Mouse (Mus musculus) heart, embryonic 10.5 days (tissue): Measurements from ENCODE around the gene Mars. TPM values are rescaled to one million over a fixed set of nuclear protein-coding genes. Genes with fewer than 3 reads are reported as not detected.
A peak's percentile ranks its signal among the peaks of the same experiment; 100 is the strongest.

Source experiments
- DNase-seq: peaks from one replicate; pipeline ENCODE4 v3.0.0-alpha.2; 2017; ENCODE audit warnings: low spot score
- H3K27ac ChIP-seq: fragments of 300-500 bp; sonication (generic); 2 replicates; pipeline ENCODE4 v1.5.1; 2016; ENCODE audit warnings: mild to moderate bottlenecking
- H3K27me3 ChIP-seq: fragments of 300-500 bp; sonication (generic); 2 replicates; pipeline ENCODE4 v1.6.1; 2016; ENCODE audit warnings: mild to moderate bottlenecking; ENCODE audit not compliant: poor library complexity, insufficient read depth, severe bottlenecking
- H3K36me3 ChIP-seq: fragments of 300-500 bp; sonication (generic); 2 replicates; pipeline ENCODE4 v1.6.1; 2016; ENCODE audit warnings: mild to moderate bottlenecking, moderate library complexity
- H3K4me1 ChIP-seq: fragments of 300-500 bp; sonication (generic); 2 replicates; pipeline ENCODE4 v1.6.1; 2016; ENCODE audit warnings: mild to moderate bottlenecking
- H3K4me3 ChIP-seq: fragments of 300-500 bp; sonication (generic); 2 replicates; pipeline ENCODE4 v1.5.1; 2016; ENCODE audit warnings: mild to moderate bottlenecking, moderate library complexity
- H3K9me3 ChIP-seq: fragments of 300-500 bp; sonication (generic); 2 replicates; pipeline ENCODE4 v1.6.1; 2016; ENCODE audit warnings: mild to moderate bottlenecking, moderate library complexity
- WGBS: fragments of 180-500 bp; shearing (Covaris S2); methylation state at CpG from one replicate; pipeline ENCODE4 v1.1.7; 2016; 5-methylcytosine and 5-hydroxymethylcytosine counted together
- polyA plus RNA-seq: library from polyadenylated mRNA; unstranded; fragments of >200 nt; fragmentation: Nextera tagmentation; extraction: Ambion mirVana; gene quantifications from 2 replicates; pipeline ENCODE4 v1.2.1, GENCODE M21; 2016

The Mars gene
- polyA plus RNA-seq, 1 experiment from 2014 or later, result 140 TPM

DNA sequence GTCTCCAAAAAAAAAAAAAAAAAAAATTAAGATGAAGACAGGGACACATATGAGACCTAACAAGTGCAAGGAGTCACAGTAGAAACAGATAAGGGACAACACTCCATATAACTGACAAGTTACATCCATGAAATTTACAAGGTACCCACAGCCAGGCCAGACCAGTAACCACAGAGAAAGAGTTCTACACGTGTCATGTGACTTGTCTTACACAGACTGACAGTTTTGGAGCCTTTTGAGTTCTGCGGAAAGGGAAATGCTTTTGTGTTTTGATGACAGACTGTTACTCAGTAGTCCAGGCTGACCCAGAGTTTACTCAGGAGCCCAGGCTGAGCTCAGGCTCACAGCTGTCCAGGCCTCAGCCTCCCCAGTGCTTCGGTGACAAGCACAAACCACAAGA is 31.4 kb upstream of the Mars start:
- H3K27me3 ChIP-seq, result peaks cover 28% of the 10 kb centered on the region
- no peak overlapping the region for H3K4me3 ChIP-seq
- WGBS, result 69% methylated on average over 3 of the region's 3 CpGs
- H3K4me1 ChIP-seq, result peaks cover 37% of the 10 kb centered on the region
- no peak overlapping the region for H3K27ac ChIP-seq
- no peaks in the 10 kb centered on the region for H3K36me3 ChIP-seq
- no peaks in the 10 kb centered on the region for H3K9me3 ChIP-seq
- DNase-seq, result no peak

DNA sequence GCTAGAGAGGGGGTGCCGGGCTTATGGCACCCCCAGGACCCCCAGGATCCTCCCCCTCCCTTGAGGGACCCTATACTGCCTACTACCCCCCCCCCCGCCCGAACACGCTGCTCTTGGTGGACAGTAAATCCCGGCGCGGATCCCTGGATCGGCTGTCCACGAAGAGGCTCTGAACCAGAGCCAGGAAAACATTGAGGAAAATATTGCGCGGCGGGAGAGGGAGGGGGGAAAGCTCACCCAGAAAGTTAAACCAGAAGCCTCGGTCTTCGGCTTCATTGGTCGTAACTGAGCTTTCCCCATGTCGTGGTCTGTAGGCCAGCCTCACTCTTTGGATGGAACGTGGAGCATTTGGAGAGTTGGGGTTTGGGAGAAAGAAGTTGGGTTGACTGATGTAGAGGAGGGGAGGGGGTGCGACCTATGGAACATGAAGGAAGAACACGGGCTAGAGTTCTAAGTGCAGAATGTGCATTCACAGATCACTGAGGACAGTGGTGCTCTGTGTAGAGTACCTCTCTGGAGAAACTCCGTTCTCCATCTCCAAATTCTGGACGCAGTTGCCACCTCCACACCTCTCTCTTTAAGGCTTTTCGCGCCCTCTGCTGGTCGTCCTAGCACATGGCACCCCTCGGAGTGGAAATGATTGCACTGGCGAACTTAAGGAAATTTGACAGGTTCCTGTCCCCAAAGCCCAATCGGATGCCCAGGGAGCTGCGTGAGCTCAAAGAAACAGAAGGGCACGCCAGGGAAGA is 30.5 kb upstream of the Mars start, which contains the start of gene Gli1:
TSS of gene Gli1 (minus strand) at position 84 of the 749 bp plus-strand sequence.
- Histone ChIP-seq H3K27me3 (peaks cover 37% of the 10 kb centered on the region), H3K4me1 (peaks cover 37% of the 10 kb centered on the region)
- WGBS, result under 1% methylated on average over 29 of the region's 29 CpGs

DNA sequence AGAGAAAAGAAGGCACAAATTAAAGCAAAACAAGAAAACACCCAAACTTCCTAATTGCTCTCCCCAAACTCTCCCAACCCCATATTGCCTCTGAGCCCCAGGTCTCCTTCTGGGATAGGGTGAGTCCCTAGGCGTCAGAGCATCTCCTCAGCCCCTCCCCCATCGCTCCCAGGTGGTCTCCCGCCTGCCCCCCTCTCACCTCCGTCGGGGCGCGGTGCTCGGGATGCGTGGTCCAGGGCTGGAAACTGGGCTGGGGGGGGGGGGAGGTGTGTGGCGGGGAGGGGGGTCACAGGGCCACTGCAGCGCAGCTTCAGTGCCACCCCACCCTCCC is 29.7 kb upstream of the Mars start:
- Histone ChIP-seq H3K27me3 (peaks cover 45% of the 10 kb centered on the region), H3K27ac (peak overlapping the region; percentile 79), H3K4me1 (peaks cover 37% of the 10 kb centered on the region), H3K36me3 (no peaks in the 10 kb centered on the region), H3K4me3 (peak overlapping the region; percentile 65), H3K9me3 (no peaks in the 10 kb centered on the region)
- no peak for DNase-seq
- 0% methylated on average over 9 of the region's 11 CpGs for WGBS

More for the DNA sequence above, 30.5 kb upstream of the Mars start, which contains the start of gene Gli1:
- peak within 1 kb of the TSS; percentile 79 for H3K27ac ChIP-seq
- peak within 1 kb of the TSS; percentile 65 for H3K4me3 ChIP-seq
- H3K9me3 ChIP-seq, result no peaks in the 10 kb centered on the region
- DNase-seq, result peak; percentile 89
- no peaks in the 10 kb centered on the region for H3K36me3 ChIP-seq

DNA sequence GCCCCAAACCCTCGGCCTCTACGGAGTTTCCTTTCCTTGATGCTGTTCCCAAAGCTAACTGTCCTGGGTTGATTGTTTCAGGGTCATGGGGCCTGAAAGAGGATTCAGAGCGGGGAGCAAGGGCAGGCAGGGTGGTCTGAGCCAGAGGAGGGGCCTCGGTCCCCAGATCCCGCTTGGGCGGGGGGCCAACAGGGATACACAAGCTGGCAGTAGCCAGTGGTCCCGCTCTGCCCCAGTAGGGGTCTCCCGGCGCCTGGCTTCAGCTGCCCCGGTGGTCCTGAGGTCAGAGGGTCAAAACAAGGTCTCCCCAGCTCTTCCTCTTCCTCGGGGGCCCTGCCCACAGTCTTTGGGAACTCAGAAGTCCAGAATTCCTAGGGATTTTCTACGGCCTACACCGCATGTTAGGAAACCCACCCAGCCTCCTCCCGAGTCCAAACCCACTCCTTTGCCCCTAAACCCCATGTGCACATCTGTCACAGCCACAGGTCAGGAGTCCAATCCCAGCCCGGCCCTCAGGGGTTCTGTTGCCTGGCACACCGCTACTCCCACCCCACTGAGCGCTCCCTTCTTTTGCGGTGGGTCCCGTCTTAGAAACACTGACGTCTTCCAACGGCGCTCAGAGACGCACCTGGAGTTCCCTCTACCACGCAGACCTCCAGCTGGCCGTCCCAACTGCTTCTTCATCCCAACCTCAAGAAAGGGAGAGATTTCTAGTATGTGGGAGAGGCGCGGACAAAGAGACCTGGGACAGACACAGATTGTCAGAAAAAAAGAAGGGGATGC is 29.2 kb upstream of the Mars start:
- Histone ChIP-seq H3K4me1 (peaks cover 37% of the 10 kb centered on the region), H3K27ac (peak overlapping the region; percentile 79), H3K9me3 (no peaks in the 10 kb centered on the region), H3K4me3 (peak overlapping the region; percentile 65), H3K27me3 (peaks cover 46% of the 10 kb centered on the region), H3K36me3 (no peaks in the 10 kb centered on the region)
- DNase-seq, result no peak
- WGBS, result 1% methylated on average over 27 of the region's 27 CpGs

DNA sequence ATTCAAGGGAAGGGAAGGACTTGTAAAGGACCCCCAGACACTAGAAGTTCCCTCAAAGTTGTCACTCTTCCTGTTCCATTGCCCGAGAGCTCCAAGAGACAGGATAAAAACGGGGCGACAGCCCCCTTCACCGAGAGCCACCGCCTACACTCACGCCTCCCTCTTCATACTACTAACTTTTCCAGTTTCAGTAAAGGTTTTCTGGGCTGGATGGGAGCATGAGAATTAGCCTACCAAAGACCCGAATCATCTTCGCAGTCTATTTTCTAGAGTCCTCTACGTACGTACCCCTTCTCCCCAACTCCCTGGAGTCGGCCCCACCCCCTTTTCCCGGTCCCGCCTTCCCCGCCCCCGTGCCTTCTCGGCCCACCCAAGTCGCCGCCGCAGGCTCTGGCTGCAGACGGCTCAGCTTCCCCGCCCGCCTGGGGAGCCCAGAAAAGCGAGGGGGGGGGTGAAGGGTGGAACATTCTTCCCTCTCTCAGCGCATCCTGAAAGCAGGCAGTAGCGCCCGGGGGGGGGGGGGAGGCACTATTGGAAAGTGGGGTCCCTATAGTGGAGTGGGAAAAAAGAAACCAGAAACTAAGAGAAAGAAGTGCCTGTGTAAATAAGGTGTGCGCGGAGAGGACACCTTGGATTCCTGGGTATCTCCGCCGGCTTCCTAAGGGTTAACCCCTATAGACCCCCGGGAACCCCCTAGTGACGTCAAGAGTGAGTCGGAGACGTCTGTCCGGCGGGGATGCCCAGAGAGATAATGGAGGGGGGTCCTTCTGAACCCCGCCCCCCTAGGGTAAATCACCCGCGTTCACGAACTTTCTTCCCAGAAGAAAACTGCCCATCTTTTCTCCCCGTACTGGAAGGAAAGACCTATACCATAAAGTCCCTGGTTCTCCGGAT is 28.3 kb upstream of the Mars start:
- Histone ChIP-seq H3K4me1 (peaks cover 37% of the 10 kb centered on the region), H3K4me3 (peak overlapping the region; percentile 65), H3K9me3 (no peaks in the 10 kb centered on the region), H3K36me3 (no peaks in the 10 kb centered on the region), H3K27ac (peak overlapping the region; percentile 79), H3K27me3 (peaks cover 46% of the 10 kb centered on the region)
- WGBS, result under 1% methylated on average over 41 of the region's 42 CpGs
- DNase-seq, result no peak

DNA sequence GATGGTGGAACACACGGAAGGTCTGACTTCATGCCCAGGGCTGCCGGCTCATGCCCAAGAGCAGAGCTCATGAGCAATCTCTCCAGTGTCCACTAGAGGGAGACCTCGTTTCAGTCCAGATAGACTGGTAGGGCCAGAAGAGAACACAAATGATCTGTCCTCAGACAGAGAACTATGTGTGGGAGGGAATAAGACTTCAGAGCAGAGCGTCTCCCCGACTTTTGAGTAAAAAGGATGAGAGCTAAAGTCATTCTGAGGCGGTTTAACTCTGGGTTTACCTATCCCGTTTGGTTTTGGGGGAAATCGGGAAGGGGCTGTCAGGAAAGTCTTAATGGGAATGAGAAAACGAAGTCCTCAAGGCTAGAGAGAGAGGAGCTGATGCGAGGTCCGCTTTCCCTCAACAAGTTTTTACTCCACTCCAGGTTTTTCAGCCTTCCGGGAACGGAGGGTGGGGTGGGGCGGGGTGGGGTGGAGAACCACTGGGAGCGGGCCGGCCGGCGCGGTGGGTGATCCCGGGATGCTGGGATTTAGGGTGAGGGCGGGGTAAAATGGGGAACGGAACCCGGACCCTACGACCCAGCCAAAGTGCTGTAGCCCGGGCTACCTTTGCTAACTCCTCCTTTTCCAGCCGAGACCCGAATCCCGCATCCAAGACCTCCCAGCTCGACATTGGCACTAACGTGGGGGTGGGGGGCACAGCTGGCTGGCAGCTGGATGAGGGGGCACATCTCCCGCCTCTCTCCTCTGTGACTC is 27.5 kb upstream of the Mars start:
- Histone ChIP-seq H3K9me3 (no peaks in the 10 kb centered on the region), H3K36me3 (0 out of 2 replicates have a peak, but pooled peaks cover 1% of the 10 kb centered on the region), H3K27me3 (peaks cover 46% of the 10 kb centered on the region), H3K27ac (peak overlapping the region; percentile 79), H3K4me1 (peaks cover 37% of the 10 kb centered on the region), H3K4me3 (peak overlapping the region; percentile 65)
- WGBS, result under 1% methylated on average over 31 of the region's 31 CpGs
- peak; percentile 90 for DNase-seq

DNA sequence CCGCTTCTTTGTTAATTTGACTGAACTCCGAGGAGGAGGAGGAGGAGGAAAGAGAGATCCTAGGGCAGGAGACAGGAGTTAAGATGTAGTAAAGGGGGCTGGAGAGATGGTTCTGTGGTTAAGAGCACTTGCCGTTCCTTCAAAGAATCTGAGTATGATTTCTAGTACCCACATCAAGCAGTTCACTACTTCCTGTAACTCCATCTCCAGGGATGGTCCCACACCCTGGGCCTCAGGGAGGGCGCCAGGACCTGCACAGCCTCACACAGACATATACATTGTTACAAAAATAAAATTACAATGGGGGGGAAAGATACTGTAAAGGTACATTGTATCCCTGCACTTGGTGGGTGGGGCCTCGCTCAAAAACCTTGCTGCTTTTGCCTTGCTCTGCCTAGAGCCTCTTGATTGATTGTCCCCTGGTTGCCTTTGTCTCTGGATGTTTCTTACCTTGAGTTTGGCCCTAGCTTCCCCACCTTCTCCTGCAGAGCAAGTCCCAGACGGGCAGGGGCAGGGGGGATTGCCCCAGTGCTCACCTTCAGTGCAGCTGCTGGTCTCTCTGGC is 26.0 kb upstream of the Mars start:
- Histone ChIP-seq H3K27ac (no peak overlapping the region), H3K27me3 (peaks cover 46% of the 10 kb centered on the region), H3K4me1 (peaks cover 38% of the 10 kb centered on the region), H3K4me3 (no peak overlapping the region), H3K36me3 (0 out of 2 replicates have a peak, but pooled peaks cover 8% of the 10 kb centered on the region), H3K9me3 (no peaks in the 10 kb centered on the region)
- no peak for DNase-seq
- WGBS, result 80% methylated on average over 6 of the region's 6 CpGs

DNA sequence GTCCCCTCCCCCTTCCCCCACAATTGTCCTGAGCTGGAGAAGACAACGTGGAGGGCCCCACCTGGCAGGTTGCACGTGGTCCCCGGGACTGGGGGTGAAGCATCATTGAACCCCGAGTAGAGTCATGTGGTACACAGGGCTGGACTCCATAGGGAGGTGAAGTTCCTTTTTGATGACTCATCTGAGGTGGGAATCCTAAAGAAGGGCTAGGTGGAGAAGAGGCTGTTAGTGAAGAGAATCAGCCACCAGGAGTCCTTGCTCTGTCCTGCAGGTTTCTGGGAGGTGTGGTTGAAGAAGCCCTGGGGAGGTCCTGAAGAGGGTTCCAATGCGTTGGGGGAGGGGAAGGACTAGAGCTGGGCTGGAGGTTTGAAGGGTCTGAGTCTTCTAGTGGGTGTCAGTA is 25.4 kb upstream of the Mars start:
- H3K4me1 ChIP-seq, result peaks cover 36% of the 10 kb centered on the region
- H3K9me3 ChIP-seq, result no peaks in the 10 kb centered on the region
- WGBS, result 62% methylated on average over 5 of the region's 5 CpGs
- H3K27me3 ChIP-seq, result peaks cover 52% of the 10 kb centered on the region
- H3K36me3 ChIP-seq, result 0 out of 2 replicates have a peak, but pooled peaks cover 8% of the 10 kb centered on the region
- H3K4me3 ChIP-seq, result no peak overlapping the region
- no peak overlapping the region; the same call in 1 of the 2 replicates for H3K27ac ChIP-seq
- no peak for DNase-seq

DNA sequence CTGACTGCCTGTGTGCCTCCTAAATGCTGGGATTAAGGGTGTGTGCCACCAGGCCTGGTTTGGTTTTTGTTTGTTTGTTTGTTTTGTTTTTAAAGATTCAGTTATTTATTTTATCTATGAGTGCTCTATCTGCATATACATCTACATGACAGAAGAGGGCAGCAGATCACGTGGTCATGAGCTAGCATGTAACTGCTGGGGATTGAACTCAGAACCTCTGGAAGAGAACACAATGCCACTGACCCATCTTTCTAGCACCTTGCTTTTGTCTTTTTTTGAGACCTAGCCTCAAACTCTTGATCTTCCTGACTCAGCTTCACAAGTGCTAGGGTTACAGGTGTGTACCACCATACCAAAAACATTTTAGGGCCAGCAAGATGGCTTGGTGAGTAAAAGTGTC is 23.7 kb upstream of the Mars start:
- Histone ChIP-seq H3K27ac (no peak overlapping the region), H3K27me3 (peaks cover 54% of the 10 kb centered on the region), H3K36me3 (0 out of 2 replicates have a peak, but pooled peaks cover 8% of the 10 kb centered on the region), H3K4me3 (no peak overlapping the region), H3K9me3 (no peaks in the 10 kb centered on the region), H3K4me1 (peaks cover 19% of the 10 kb centered on the region)
- whole genome bisulfite sequencing, result 79% methylated on average over 1 of the region's 1 CpGs
- DNase-seq, result no peak

DNA sequence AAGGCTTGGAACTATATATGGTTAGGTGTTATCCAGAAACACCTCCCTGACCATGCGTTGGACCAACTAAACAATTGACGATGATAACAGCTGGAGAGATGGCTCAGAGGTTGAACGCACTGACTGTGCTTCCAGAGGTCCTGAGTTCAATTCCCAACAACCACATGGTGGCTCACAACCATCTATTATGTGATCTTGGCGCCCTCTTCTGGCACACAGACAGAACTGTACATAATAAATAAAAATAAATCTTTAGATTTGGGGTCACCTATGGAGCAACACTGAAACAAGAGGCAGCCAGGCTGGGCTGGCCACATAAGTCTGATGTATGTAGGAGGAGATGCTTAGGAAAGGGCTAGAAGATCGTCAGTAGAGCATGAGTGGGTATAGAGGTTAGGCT is 21.6 kb upstream of the Mars start:
- H3K36me3 ChIP-seq, result 0 out of 2 replicates have a peak, but pooled peaks cover 8% of the 10 kb centered on the region
- 54% methylated on average over 5 of the region's 5 CpGs for WGBS
- H3K4me1 ChIP-seq, result peaks cover 5% of the 10 kb centered on the region
- no peak overlapping the region for H3K27ac ChIP-seq
- no peak overlapping the region for H3K4me3 ChIP-seq
- no peaks in the 10 kb centered on the region for H3K9me3 ChIP-seq
- DNase-seq, result no peak
- H3K27me3 ChIP-seq, result peaks cover 63% of the 10 kb centered on the region

DNA sequence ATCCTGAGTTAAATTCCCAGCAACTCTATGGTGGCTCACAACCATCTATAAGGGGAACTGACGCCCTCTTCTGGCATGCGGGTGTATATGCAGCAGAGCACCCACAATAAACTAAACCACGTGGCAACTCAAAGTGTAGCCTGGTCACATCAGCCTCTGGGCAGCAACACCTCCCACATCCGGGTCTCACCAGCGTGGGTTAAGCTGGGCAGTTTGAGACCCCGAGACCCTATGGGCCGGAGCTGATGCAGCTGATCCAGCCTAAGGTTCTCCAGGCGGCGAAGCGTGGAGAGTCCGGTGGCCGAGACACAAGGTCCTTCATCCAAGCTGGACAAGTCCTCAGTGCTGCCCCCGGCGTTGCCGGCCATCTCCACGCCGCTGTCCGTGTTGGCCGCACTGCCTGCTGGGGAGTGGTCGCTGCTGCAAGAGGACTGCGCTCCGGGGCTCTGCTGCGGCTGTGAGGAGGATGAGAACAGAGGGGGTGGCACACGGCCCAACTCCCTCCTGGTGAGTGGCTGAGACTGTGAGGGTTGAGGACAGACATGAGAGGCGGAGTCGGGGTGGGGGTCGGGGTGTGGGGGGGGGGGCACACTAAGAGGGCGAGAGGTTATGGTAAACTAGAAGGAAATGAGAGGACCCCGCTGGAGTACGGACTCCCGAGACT is 20.8 kb upstream of the Mars start:
- H3K27ac ChIP-seq, result peak overlapping the region; percentile 59; the same call in 1 of the 2 replicates
- peaks cover 63% of the 10 kb centered on the region for H3K27me3 ChIP-seq
- peaks cover 5% of the 10 kb centered on the region for H3K4me1 ChIP-seq
- H3K36me3 ChIP-seq, result 0 out of 2 replicates have a peak, but pooled peaks cover 8% of the 10 kb centered on the region
- DNase-seq, result no peak
- H3K4me3 ChIP-seq, result peak overlapping the region; percentile 50
- no peaks in the 10 kb centered on the region for H3K9me3 ChIP-seq
- WGBS, result 32% methylated on average over 31 of the region's 31 CpGs
